Mouse (Mus musculus): ENCODE data around the gene Sectm1b.
"Not testable (repeated sequence)": the region's sequence is repeated elsewhere in the genome, so short reads cannot be mapped to it uniquely, and the experiment has no call there.

The Sectm1b gene

DNA sequence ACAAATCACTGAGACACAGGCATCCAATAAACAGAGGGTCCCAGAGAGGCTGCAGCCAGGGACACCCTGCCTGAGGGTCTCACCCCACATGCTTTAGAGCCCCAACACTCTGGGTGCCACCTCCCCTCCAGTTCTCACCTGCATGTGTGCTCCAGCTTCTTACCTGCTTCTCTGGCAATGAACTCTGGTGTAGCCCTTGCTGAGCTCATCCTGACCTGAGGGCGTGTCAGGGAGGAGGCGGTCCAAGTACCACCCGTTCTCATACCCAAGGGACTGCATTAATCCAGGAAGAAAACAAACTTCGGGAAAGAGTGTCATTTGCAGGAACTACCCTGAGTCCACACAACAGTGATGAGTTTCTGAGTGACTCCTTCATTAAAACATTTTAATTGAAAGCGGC is at the start of gene Sectm1b:
TSS of gene Sectm1b (minus strand) at position 191 of the 400 bp plus-strand sequence.
- in situ Hi-C loops (cut with MboI): no loop called here

DNA sequence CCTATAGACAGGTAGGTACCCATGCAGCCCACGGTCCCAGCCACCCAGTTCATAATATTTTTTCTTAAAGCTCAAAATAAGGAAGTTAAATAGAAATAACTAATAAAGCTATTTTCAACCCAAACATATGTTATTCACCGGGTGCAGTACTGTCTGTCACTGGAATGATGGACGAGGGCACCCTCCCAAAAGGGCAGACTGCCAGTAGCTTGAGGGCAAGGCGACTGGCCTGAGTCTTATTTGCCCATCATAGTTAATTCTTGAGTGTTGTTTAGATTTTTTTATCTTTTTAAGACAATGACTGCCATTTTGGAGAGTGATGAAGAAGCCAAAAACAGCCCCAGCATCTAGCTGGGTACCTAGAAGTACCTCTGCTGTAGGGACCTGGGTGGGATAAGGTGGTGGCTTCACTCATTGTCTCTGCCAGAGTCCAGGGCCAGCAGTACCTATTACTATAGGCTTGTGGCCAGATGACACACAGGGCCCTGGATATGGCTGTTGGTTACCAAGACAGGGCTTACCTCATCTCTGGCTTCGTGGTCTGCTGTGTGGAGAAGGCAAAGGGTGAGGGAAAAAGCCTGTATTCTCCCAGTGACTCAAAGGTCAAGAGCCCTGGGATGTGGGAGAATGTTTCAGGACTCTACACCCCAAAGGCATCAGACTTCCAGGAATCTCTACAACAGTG is 48.9 kb upstream of the Sectm1b start:
- in situ Hi-C loops (cut with MboI): no loop called here

DNA sequence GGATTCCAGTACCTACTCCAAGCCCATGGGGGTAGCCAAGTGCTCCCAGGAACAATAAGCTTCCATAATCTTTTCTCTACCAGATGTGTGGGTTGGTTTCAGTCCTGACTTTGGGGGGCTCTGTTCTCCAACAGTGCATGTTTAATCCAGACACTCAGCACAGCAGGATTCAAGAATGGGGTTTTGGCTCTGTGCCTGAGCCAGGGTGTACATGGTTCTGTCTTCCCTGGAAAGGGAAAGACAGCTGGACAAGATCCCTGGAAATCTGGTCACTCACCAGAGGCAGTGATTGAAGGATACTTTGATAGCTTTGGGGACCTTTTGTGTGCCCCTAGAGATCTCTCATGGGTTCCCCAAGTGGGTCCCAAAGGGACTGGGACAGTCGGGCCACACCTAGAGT is 48.2 kb upstream of the Sectm1b start:
- in situ Hi-C loops (cut with MboI): no loop called here

DNA sequence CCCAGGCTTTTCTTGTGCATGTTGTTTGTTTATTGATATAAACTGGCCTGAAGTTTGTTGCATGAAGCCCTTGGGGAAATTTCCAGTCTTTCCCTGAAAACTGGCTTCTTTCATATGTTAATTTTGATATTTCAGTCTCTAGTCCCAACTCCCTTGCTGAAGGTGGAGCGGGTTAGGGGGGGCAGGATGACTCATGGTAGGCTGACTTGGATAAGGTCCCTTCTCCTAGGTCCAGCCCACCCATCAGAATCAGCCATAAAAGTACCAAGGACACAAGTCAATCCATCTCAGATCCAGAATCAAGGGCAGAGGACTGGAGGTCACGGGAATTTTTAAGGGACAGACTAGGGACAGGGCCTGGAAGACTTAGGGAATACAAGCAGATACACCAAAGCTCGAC is 47.7 kb upstream of the Sectm1b start:
- in situ Hi-C loops (cut with MboI): no loop called here

DNA sequence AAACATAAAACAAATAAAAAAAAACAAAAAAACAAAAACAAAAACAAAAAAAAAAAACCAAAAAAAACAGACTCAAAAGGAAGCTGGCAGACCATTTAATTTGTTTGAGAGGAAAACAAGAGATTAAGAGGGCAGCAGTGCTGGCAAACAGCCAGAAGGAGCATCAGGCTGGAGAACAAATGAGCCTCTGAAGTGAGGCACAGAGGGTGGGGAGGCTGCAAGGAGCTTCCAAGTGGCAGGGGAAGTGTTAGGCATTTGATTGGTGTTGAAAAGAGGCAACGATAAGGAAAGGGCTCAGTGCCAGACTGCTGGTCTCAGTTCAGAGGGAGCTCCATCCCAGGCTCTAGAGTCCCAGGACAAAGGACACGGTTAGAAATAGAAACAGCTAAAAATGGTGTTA is 46.6 kb upstream of the Sectm1b start:
- in situ Hi-C loops (cut with MboI): no loop called here

DNA sequence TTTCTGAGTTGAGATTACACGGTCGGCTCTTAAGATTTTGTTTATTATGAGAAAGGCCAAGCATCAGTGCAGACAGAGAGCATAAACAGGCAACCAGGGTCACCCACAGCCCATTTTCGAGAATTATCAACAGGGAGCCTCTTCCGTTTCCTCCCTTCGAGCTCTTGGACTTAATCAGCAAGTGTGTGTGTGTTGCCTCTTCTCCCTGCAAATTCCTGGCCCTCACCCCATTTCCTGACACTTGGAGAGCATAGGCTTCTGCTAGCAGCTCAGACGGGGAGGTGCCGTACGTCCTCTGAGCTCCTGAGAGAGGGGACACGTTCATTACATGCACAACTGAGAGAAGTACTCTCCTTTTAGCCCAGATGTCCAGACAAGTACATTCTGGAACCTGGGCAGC is 44.7 kb upstream of the Sectm1b start:
- in situ Hi-C loops (cut with MboI): no loop called here

DNA sequence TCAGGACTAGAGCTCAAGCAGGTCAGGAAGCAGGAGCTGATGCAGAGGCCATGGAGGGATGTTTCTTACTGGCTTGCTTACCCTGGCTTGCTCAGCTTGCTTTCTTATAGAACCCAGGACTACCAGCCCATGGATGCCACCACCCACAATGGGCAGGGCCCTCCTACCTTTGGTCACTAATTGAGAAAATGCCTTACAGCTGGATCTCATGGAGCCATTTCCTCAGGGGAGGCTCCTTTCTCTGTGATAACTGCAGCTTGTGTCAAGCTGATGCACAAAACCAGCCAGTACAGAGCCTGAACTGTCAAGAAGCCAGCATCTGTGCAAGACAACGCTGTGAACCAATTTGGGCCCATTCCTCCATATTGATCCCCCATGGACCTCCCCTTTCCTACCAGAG is 43.9 kb upstream of the Sectm1b start:
- in situ Hi-C loops (cut with MboI): not testable (repeated sequence)

DNA sequence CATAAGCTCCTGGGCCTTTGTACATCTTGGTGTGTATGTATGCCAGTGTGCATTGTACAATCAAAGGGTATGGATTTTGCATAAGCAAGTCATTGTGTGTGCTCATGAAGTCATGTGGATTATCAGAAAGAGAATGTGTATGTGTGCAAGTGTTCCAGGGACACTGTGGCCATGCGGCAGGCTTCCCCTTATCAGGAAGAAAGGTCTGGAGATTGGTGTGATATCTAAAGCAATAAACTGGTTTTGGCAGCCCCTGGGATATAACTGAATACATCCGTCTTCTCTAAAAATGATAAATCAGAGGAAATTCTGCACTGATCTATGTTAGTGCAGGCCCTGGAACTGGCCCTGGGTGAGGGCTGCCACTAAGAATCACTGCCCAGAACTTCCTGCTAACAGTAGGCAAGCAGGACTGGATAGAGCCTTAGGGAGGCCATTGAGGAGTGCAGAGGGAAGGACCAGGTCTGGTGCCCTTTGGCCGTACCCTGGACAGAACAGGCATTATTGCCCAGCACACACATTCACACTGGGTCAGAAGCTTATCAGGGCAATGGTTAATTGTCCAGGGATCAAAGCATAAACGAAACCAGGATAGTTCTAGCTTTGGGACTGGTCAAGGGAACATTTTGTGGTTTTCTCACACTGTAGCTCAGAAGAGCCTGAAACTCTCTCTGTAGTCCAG is 37.9 kb upstream of the Sectm1b start:
- in situ Hi-C loops (cut with MboI): no loop called here

DNA sequence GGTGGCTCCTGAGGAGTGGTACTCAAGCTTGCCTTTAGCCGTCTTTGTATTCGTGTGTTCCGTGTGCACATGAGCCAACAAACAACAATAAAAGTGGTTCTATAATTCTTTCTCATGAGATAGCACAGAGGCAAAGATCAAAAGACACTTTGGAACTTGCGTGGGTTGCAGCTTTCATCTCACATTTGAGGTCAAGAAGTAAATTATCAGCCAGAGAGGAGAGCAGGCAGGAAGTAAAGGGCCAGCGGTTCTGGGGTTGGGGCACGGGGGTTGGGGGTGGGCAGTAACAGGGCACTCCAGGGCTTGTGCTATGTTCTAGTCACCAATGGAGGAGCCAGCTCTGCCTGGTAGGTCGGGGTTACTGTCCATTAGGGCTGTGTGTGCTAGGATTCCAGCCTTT is 37.3 kb upstream of the Sectm1b start:
- in situ Hi-C loops (cut with MboI): no loop called here

DNA sequence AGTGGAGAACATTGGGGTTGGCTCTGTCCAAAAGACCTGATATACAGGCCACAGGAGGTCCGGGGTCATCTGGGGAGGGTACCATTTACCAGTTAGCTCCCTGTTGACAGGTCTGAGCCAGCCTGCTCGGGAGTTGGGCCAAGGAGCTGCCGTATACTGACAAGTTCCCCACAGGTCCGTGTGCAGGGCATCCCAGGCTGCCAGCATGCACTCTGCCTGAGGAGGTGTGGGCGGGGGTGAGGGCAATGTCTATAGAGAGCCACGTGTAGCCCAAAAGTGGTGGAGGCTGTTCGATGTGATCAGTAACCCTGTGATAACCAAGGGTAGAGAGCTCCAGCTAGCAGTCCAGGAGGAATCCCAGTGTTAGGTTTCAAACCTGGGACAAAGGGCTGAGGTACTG is 36.4 kb upstream of the Sectm1b start:
- in situ Hi-C loops (cut with MboI): no loop called here

DNA sequence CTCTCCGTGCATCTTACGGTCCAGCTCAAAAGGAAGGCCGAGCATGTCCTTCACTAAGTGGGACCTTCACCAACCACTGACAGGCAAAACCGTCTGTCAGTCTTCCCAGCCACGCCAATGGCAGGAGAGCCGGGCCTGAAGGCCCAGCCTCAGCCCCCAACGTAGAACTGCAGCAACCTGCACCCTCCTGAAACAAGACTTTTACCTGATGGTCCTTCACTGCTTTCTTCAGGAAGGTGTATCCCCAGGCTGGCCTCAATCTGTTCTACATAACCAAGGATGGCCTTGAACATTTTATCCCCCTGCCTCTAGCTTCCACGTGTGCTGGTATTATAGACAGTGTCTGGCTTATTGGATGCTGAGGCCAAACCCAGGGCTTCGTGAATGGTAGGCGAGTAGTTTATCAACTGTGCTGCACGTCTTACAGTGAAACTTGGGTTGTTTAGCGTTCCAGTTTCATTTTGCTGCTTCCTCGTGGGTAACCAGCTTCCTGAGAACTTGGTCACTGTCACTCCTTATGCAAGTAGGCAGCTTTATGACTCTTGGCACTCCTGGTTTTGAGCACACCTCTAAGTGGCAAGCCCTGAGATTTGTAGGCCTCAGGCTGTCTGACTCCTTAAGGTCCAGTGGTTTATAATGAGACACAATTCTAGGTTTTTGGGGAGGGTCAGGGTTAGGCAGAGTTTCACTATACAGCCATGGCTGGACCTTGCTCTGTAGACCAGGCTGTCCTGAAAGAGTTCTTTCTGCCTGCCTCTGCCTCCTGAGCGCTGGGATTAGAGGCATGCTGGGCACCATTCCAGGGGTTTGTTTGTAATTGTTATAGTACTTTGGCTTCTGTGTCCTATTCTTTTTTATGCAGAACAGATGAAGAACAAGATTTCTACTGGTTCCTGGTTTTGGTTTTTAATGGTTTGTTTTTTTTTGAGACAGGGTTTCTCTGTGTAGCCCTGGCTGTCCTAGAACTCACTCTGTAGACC is 29.5 kb upstream of the Sectm1b start:
- in situ Hi-C loops (cut with MboI): no loop called here

DNA sequence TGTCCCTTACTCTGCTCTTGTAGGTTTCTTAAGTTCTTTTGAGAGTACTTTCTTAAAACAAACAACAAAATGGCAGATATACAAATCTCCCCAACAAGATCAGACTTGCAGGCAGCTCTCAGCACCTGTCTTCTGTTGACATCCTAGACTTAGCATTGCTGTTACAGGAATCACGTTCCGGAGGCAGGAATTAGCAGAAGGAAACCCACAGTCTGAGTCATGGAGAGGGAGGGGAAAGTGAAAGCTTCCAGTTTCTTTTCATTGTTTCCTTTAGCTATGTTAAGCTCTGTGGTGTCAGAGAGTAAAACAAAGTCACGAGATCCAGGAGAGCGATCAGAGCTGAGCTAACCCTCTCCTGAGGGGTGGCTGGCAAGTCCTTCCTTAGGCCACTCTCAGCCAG is 27.6 kb upstream of the Sectm1b start:
- in situ Hi-C loops (cut with MboI): no loop called here

DNA sequence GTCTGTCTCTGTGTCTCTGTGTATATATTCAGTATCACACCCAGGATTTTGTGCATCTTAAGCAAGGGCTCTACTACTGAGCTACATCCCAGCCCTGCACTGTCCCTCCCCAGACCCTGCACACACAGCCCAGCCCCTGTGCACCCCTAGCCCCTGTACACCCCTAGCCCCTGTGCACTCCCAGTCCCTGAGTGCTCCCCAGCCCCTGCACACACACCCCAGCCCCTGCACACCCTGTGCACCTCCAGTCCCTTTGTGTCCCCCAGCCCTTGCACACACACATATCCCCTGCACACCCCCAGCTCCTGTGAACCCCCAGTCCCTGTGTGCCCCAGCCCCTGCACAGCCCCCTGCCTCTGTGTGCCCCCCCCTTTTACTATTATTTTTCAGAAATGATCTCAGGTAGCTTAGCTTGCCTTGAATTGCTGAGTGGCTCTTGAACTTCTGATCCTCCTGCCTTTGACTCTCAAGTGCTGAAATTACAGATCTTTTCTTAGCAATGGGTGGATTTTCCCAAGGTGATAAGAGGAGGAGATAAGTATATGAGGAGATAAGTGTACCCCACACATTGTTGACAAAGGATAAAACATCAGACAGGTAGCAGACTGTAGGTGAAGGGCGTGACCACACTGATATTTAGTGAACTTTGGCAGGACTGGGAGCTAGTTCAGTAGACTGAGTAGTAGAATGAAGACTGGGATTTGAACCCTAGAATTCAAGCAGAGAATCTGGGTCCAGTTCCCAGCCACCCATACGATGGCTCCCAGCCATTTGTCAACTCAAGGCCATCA is 26.6 kb upstream of the Sectm1b start:
- in situ Hi-C loops (cut with MboI): no loop called here

DNA sequence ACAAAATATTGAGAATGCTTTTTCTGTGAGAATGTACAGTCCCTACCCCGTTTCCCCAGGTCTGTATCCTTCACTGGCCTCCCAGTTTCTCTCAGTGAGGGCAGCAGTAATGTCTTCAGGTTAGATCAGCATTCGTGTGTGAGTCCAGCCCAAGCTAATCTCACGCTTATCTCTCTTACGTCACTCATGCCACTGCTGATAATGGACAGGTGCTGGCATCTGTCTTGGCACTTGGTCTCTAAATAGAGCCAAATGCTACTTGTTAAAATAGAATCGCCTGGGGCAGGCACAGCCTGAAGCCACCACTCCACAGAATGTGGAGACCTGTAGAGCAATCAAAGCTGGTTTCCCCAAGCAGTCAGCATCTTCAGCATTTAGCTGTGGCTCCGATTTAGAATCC is 25.6 kb upstream of the Sectm1b start:
- in situ Hi-C loops (cut with MboI): no loop called here

DNA sequence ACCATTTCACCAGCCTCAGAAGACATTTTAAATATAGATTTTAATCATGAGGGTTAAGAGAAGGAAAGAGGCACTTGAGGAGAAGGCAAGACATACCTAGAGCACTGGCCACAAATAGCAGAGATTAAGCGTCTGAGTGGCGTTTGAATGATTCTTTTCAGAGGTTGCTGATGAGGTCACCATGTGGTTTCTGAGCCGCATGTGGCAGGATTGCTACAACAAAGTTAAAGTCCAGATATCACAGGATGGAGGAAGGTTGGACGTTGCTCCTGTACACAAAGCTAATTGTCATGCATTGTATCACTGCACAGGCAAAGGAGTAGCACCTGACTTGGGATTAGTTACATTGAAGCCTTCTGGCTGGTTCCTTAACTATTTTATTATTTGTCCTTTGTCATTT is 22.9 kb upstream of the Sectm1b start:
- in situ Hi-C loops (cut with MboI): no loop called here

DNA sequence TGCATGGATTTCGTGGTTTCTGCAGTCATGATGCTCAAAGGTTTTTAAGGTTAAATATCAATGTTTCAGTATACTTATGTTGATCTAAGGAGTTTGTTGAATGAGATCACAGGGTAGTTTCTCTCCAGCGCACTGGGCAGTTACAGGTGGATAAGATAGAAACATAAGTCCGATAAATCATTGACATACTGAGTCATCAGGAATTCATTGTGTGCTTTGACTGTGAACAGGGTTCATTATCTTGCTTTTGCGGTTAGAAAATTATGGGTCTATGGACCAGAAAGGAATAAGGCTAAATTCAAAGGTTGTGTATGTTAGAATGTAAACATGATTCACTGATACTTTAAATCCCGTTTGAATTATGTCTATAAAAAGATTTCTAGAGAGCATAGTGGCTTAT is 21.8 kb upstream of the Sectm1b start:
- in situ Hi-C loops (cut with MboI): no loop called here

DNA sequence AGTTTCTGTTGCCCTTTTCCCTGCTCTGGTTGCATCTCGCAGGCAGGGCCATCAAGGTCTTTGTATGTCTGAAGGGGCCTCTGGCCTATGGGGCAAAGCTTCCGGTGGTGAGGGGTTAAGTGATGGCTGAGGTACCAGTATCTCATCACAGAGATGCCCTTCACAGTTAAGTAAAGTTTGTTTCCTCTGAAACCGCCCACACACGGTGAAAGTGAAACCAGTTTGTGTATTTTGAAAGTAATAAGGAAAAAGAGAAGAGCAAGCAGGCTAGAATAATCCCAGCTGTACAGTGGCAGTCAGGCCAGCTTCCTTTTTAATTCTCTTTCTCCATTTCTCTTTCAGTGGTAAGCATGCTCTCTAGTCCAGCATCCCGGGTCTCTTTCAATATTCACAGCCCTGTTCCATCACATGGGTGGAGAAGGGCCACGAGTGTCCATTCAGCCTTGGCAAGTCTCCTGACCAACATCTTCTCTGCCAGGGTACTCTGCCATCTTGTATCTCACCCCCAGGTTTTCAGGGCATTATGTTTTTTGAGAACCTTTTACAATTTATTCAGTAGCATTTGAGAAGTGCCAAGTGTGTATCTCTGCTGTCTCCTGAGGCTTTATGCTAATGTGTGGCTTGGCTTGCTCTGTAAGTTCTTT is 19.6 kb upstream of the Sectm1b start:
- in situ Hi-C loops (cut with MboI): no loop called here

DNA sequence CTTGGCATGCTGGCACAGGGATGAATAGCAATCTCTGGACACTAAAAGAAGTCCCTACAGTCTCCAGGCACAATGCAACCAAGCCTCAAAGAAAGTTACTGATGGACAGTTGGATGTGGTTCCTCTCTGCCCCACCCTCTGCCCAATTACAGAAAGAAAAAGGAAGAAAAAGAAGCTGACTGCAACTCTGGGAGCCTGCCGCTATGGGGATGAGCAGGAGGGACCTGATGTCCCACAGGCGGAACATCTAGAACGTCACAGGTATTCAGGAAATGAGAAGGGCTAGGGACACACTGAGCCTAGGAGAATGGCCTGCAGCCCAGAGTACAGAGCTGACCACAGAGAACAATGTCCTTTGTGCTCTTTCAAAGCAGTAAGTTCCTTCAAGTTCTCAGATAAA is 18.9 kb upstream of the Sectm1b start:
- in situ Hi-C loops (cut with MboI): no loop called here

DNA sequence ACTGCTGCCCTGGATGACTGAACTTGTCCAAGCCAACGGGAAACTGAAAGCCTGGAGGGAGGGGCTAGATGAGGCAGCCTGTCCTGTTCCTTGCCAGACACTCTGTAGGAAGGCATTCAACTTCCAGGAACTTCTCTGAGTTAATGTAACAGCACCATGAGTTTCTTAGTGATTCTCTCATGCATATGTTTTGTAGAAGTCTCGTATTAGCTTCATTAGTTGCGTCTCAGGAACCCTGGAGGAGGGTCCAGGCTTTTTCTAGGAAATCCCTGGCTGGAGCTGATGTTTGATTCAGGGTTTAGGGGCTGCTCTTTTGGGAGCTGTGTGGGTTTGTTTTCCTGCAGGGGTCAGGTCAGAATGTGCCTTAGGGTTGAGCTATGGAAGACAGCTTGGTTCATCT is 17.8 kb upstream of the Sectm1b start, which contains the start of gene Sectm1a:
TSS of gene Sectm1a (minus strand) at position 101 of the 400 bp plus-strand sequence.
- in situ Hi-C loops (cut with MboI): no loop called here

DNA sequence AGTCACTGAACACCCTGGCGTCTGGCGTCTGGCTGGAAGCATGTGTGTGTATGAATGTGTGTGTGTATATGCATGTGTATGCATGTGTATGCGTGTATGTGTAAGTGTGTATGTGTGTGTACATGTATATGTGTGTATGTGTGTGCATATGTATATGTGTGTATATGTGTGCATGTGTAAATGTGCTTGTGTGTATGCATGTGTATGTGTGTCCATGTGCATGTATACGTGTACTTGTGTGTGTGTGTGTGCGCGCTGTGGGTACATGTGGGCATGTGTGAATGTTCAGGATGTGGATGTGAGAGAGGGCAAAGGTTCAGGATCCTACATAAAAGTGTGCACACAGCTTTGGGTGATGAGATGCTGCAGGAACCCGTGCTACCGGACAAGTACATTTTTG is 17.0 kb upstream of the Sectm1b start:
- in situ Hi-C loops (cut with MboI): no loop called here

DNA sequence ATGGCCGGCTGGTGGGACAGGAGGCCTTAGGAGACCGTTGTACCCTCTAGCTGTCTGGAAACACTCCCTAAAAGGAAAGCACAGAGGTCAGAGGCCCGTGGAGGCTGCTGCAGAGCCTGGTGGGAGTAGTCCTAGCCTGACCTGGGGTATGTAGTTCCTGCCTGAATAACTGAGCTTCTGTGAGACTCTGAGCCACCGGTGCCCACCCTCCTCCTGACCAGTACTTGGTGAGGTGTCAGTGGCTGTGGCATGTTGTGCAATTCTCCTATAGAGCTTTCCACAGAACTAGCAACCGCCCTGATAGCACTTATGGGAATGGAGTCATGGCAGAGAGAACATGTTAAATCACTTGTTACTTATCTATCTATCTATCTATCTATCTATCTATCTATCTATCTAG is 12.3 kb upstream of the Sectm1b start:
- in situ Hi-C loops (cut with MboI): no loop called here

All from mature B cell (primary cell).